Mouse (Mus musculus) hindbrain, postnatal 0 days (tissue): Measurements from ENCODE around the gene Mkrn1. TPM values are rescaled to one million over a fixed set of nuclear protein-coding genes. Genes with fewer than 3 reads are reported as not detected.
"Not testable (repeated sequence)": the region's sequence is repeated elsewhere in the genome, so short reads cannot be mapped to it uniquely, and the experiment has no call there.

Source experiments
- ATAC-seq: fragments of 200-750 bp; cut with Nextera tagmentation; 2 replicates; pipeline ENCODE4 v1.8.0; 2017; ENCODE audit warnings: mild to moderate bottlenecking, moderate TSS enrichment, moderate library complexity
- DNase-seq: peaks from one replicate; pipeline ENCODE4 v3.0.0-alpha.2; 2015; ENCODE audit warnings: low spot score
- H3K27ac ChIP-seq: fragments of 300-500 bp; sonication (generic); 2 replicates; pipeline ENCODE4 v1.5.1; 2014; ENCODE audit warnings: mild to moderate bottlenecking
- H3K27me3 ChIP-seq: fragments of 300-500 bp; sonication (generic); 2 replicates; pipeline ENCODE4 v1.6.1; 2014; ENCODE audit warnings: low read length, mixed read lengths; ENCODE audit not compliant: insufficient read depth
- H3K36me3 ChIP-seq: fragments of 300-500 bp; sonication (generic); 2 replicates; pipeline ENCODE4 v1.6.1; 2014; ENCODE audit warnings: low read length, mixed read lengths; ENCODE audit not compliant: insufficient read depth
- H3K4me1 ChIP-seq: fragments of 300-500 bp; sonication (generic); 2 replicates; pipeline ENCODE4 v1.6.1; 2014; ENCODE audit warnings: antibody characterized with exemption, low read length, mixed read lengths; ENCODE audit not compliant: insufficient read depth
- H3K4me2 ChIP-seq: fragments of 300-500 bp; sonication (generic); 2 replicates; pipeline ENCODE4 v1.6.1; 2014; ENCODE audit warnings: low read depth, mild to moderate bottlenecking, low read length, moderate library complexity, mixed read lengths
- H3K4me3 ChIP-seq: fragments of 300-500 bp; sonication (generic); 2 replicates; pipeline ENCODE4 v1.5.1; 2014; ENCODE audit warnings: low read length
- H3K9ac ChIP-seq: fragments of 300-500 bp; sonication (generic); replicated peaks from 2 replicates; pipeline ENCODE4 v1.6.1; 2014; ENCODE audit warnings: mild to moderate bottlenecking, low read length, moderate library complexity, mixed read lengths
- H3K9me3 ChIP-seq: fragments of 300-500 bp; sonication (generic); 2 replicates; pipeline ENCODE4 v1.6.1; 2016; ENCODE audit warnings: low read length, mixed read lengths
- CTCF ChIP-seq: IDR thresholded peaks from 2 replicates; pipeline ENCODE4 v1.5.1; 2016; ENCODE audit warnings: antibody characterized with exemption, control low read depth, low read depth
- WGBS: fragments of 180-500 bp; shearing (Covaris S2); extraction: QIAGEN DNeasy Blood & Tissue Kit; methylation state at CpG from one replicate; pipeline ENCODE4 v1.1.7; 2014; 5-methylcytosine and 5-hydroxymethylcytosine counted together
- polyA plus RNA-seq: library from polyadenylated mRNA; unstranded; fragments of >200 nt; fragmentation: Nextera tagmentation; extraction: Ambion mirVana; gene quantifications from 2 replicates; pipeline ENCODE4 v1.2.1, GENCODE M21; 2015
- total RNA-seq: library from RNA; depleted of rRNA; stranded (reverse); fragments of >200 nt; gene quantifications from 2 replicates; pipeline ENCODE4 v1.2.3, GENCODE M21; 2014; rRNA removed

The Mkrn1 gene
- total and polyA plus RNA-seq, 2 experiments from 2014 or later = 212 to 219 TPM

DNA sequence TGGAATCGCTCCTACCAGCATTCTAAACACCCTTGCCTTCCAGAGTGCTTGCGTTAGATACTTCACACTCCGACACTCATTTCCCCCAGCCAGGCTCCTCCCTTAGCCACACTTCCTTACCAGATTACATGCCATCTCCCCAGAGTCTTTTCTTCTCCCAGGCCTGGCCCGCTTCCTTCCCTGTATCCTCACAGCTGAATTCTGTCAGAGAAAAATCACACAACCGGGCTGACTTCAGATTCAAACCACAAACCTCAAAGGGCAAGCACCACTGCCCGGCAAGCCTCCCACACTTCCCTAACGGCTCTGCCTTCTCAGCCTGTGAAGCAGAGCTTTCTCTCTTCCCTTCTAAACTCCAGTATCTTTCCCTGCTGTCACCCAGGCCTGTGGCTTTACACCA is 47.5 kb downstream of the Mkrn1 start:
- H3K9me3 ChIP-seq = no peaks in the 10 kb centered on the region
- no peak overlapping the region for H3K9ac ChIP-seq
- H3K36me3 ChIP-seq = no peaks in the 10 kb centered on the region
- DNase-seq = no peak
- WGBS = 59% methylated on average over 7 of the region's 7 CpGs
- no peaks in the 10 kb centered on the region for H3K27me3 ChIP-seq
- TF ChIP-seq CTCF = no peak
- H3K4me2 ChIP-seq = no peak overlapping the region
- H3K4me3 ChIP-seq = no peak overlapping the region
- 0 out of 2 replicates have a peak, but pooled peaks cover 3% of the 10 kb centered on the region for H3K4me1 ChIP-seq
- H3K27ac ChIP-seq = no peak overlapping the region
- ATAC-seq = no peak

DNA sequence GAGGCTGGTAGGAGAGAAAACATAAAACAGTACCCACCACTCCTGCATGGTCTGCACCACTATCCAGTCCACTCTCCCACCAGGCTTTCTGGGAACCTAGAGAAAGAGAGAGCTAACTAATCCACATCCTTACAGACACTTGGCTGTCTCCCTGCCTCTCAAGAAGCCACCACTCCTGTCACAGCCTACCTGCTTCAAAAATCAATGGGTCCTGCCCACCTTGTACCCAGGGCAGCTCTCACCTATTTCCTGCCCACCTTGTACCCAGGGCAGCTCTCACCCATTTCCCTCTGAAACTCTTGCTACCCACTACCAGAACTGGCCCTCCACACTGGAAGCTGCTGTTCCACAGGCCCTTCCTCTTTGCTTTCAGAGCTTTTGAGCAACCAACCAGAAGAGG is 48.2 kb downstream of the Mkrn1 start:
- H3K4me2 ChIP-seq = no peak overlapping the region
- no peak overlapping the region for H3K4me3 ChIP-seq
- DNase-seq (no peak), ATAC-seq (no peak)
- H3K9ac ChIP-seq = no peak overlapping the region
- H3K9me3 ChIP-seq = no peaks in the 10 kb centered on the region
- no peak overlapping the region for H3K27ac ChIP-seq
- no peaks in the 10 kb centered on the region for H3K36me3 ChIP-seq
- H3K4me1 ChIP-seq = 0 out of 2 replicates have a peak, but pooled peaks cover 3% of the 10 kb centered on the region
- TF ChIP-seq CTCF = no peak
- no peaks in the 10 kb centered on the region for H3K27me3 ChIP-seq

DNA sequence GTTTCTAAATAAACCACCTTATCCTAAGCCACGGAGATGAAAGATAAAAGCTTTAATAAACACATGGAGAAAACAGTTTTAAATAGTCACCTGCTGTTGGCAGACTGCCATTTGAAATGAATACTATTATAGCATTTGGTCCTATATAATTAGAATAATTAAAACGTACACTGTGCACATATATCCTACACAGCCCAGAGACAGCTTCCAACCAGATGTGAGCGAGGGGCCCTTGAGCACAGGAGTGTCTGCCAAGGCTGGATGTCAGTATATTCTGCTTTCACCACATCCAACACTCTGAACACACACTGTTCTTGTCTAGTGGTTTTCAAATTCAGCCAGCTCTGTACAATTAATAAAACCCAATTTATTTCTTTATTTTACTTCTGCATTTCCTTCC is 50.6 kb downstream of the Mkrn1 start:
- no peak overlapping the region for H3K4me3 ChIP-seq
- no peak for TF ChIP-seq CTCF
- no peak overlapping the region for H3K4me2 ChIP-seq
- H3K9me3 ChIP-seq = no peaks in the 10 kb centered on the region
- 73% methylated on average over 3 of the region's 3 CpGs for WGBS
- H3K9ac ChIP-seq = no peak overlapping the region
- no peak overlapping the region for H3K27ac ChIP-seq
- DNase-seq = no peak
- no peaks in the 10 kb centered on the region for H3K27me3 ChIP-seq
- no peak for ATAC-seq
- no peaks in the 10 kb centered on the region for H3K4me1 ChIP-seq
- H3K36me3 ChIP-seq = peaks cover 4% of the 10 kb centered on the region

DNA sequence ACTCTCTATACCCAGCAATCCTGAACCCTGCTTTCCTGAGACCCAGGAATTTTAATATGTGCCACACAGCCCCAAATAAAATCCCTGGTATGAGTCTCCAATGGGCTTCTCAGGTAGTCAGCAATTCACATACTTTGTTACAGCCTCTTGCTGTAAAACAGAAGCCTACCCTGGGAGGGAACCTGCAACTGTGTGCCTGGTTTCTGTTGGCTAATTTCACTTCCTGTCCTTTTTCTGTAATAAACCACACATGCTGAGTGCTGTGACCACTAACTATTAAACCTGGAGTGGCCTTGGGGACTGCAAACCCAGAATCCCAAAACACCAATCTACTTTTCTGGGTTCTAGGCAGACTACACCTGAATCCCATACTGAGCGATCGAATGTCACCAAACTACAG is 57.6 kb downstream of the Mkrn1 start:
- Histone ChIP-seq H3K4me3 (no peak overlapping the region), H3K27ac (no peak overlapping the region), H3K4me1 (no peaks in the 10 kb centered on the region), H3K4me2 (no peak overlapping the region), H3K9me3 (no peaks in the 10 kb centered on the region), H3K27me3 (no peaks in the 10 kb centered on the region), H3K9ac (no peak overlapping the region), H3K36me3 (peaks cover 10% of the 10 kb centered on the region)
- WGBS = 94% methylated on average over 2 of the region's 2 CpGs
- ATAC-seq = no peak
- no peak for DNase-seq
- no peak for TF ChIP-seq CTCF

DNA sequence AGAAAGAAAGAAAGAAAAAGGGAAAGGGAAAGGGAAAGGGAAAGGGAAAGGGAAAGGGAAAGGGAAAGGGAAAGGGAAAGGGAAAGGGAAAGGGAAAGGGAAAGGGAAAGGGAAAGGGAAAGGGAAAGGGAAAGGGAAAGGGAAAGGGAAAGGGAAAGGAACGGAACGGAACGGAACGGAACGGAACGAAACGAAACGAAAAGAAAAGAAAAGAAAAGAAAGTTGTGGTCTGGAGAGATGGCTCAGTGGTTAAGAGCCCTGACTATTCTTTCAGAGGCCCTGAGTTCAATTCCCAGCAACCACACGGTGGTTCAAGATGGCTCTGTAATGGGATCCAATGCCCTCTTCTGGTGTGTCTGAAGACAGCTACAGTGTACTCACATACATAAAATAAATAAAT is 61.1 kb downstream of the Mkrn1 start:
- not testable (repeated sequence) for H3K4me2 ChIP-seq, DNase-seq, H3K4me1 ChIP-seq, ATAC-seq, H3K9ac ChIP-seq, H3K27ac ChIP-seq, H3K4me3 ChIP-seq, H3K27me3 ChIP-seq, H3K9me3 ChIP-seq
- H3K36me3 ChIP-seq = peaks cover 35% of the 10 kb centered on the region
- WGBS = 93% methylated on average over 9 of the region's 9 CpGs

DNA sequence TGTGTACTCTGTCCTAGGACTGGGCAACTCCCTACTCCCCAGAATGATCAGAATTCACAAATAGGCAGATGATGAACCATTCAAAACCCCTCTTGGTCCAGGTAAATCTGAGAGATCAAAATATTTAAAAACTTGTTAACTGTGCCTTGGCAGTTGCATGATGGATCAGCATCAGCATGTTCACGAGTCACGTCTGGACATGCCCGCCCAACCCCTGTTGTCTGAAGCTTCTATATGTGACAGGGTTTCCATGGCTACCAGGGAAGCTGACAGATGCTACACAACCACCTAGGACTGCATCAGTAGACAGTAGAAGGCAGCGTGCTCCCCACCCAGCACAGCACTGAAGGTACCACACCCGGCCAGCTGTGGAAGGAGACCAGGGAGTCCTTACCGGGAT is 71.3 kb downstream of the Mkrn1 start:
- no peaks in the 10 kb centered on the region for H3K9me3 ChIP-seq
- WGBS = 43% methylated on average over 6 of the region's 6 CpGs
- no peak overlapping the region for H3K4me2 ChIP-seq
- peaks cover 27% of the 10 kb centered on the region; the same call in 1 of the 2 replicates for H3K36me3 ChIP-seq
- DNase-seq (no peak), ATAC-seq (no peak)
- H3K27ac ChIP-seq = no peak overlapping the region
- H3K4me1 ChIP-seq = no peaks in the 10 kb centered on the region
- H3K9ac ChIP-seq = no peak overlapping the region
- H3K4me3 ChIP-seq = no peak overlapping the region
- no peaks in the 10 kb centered on the region for H3K27me3 ChIP-seq
- TF ChIP-seq CTCF = no peak

DNA sequence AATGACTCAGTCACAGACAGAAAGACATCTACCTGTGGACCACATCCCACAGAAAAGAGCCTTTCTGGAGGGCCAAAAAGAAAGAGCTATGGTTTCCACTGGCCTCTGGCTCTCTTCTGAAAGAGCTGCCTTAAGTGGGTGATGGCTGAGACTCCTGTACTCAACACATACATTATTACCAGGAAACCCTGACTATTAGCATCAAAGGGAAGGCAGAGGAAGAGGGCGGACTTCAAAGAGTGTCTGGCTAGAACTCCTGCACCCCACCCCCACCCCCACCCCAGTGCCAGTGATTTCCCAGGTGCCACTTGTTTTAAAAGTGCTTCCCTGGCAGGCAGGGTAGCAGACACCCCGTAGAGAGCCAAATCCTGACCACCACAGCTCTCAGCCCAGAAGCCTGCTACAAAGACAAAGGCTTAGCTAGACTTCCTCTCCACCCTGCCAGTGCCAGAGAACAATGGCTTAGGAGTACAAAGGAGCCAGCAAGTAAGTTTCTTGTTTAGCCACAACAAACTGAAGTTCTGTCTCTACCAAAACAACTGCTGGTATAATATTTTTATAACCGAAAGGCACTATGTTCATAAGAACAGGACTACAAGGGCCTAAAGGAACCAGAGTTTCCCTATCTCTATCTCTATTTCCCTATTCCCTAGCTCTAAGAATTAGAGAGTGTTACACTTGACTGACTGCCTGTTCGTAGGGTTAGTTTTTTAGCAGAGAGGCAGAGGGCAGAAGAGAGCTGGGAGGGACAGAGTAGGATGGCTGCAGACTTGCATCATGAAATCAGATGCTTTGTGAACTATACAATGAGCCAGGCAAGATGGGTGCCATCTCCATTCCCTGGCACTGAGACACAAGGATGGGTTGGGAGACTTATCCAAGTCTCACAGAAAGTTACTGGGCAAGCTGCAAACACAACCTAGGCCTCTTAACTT is 72.1 kb downstream of the Mkrn1 start:
- peak overlapping the region; percentile 42; the same call in 1 of the 2 replicates for H3K27ac ChIP-seq
- peak; percentile 35; the same call in 1 of the 2 replicates for TF ChIP-seq CTCF
- ATAC-seq = no peak
- H3K9me3 ChIP-seq = no peaks in the 10 kb centered on the region
- 29% methylated on average over 4 of the region's 4 CpGs for WGBS
- DNase-seq = no peak
- no peak overlapping the region for H3K4me2 ChIP-seq
- no peaks in the 10 kb centered on the region for H3K4me1 ChIP-seq
- H3K9ac ChIP-seq = no peak overlapping the region
- H3K27me3 ChIP-seq = no peaks in the 10 kb centered on the region
- H3K36me3 ChIP-seq = peaks cover 31% of the 10 kb centered on the region
- no peak overlapping the region for H3K4me3 ChIP-seq

Other genes with a start within 250 kb of the Mkrn1 start
- 6.8 and 7.8 TPM in 2 replicates for gene Kdm7a, start 213.7 kb downstream of the Mkrn1 start, total RNA-seq
- gene Kdm7a, start 213.7 kb downstream of the Mkrn1 start, polyA plus RNA-seq = 2.0 and 2.2 TPM in 2 replicates
- gene Slc37a3, start 42.8 kb downstream of the Mkrn1 start, total RNA-seq = 25.0 and 45.6 TPM in 2 replicates
- 46.2 and 48.2 TPM in 2 replicates for gene Slc37a3, start 42.8 kb downstream of the Mkrn1 start, polyA plus RNA-seq
- gene Rab19, start 39.3 kb downstream of the Mkrn1 start, total RNA-seq = 0.47 TPM in 1 of 2 replicates, not detected in the other
- 0.33 and 0.58 TPM in 2 replicates for gene Rab19, start 39.3 kb downstream of the Mkrn1 start, polyA plus RNA-seq
- gene Dennd2a, start 137.4 kb upstream of the Mkrn1 start, total RNA-seq = 19.2 and 30.4 TPM in 2 replicates
- gene Dennd2a, start 137.4 kb upstream of the Mkrn1 start, polyA plus RNA-seq = 13.2 and 14.6 TPM in 2 replicates
- 14.8 and 18.8 TPM in 2 replicates for gene Adck2, start 153.4 kb upstream of the Mkrn1 start, total RNA-seq
- gene Adck2, start 153.4 kb upstream of the Mkrn1 start, polyA plus RNA-seq = 35.6 and 36.9 TPM in 2 replicates
- gene Gm42420, start 165.3 kb upstream of the Mkrn1 start, total RNA-seq = not detected in 2 replicates
- 1.3 and 2.5 TPM in 2 replicates for gene Gm42420, start 165.3 kb upstream of the Mkrn1 start, polyA plus RNA-seq
- 212 and 454 TPM in 2 replicates for gene Ndufb2, start 172.1 kb upstream of the Mkrn1 start, total RNA-seq
- gene Ndufb2, start 172.1 kb upstream of the Mkrn1 start, polyA plus RNA-seq = 664 and 698 TPM in 2 replicates